Mouse (Mus musculus) right cerebral cortex, adult 2 months (tissue): ENCODE data around the gene Chrng.

Experiments
- DNase-seq, 2 experiments: peaks; one replicate each; pipeline ENCODE4 v3.0.0; 2021 to 2022; ENCODE audit warnings: low spot score in 2 of 2

The Chrng gene

DNA sequence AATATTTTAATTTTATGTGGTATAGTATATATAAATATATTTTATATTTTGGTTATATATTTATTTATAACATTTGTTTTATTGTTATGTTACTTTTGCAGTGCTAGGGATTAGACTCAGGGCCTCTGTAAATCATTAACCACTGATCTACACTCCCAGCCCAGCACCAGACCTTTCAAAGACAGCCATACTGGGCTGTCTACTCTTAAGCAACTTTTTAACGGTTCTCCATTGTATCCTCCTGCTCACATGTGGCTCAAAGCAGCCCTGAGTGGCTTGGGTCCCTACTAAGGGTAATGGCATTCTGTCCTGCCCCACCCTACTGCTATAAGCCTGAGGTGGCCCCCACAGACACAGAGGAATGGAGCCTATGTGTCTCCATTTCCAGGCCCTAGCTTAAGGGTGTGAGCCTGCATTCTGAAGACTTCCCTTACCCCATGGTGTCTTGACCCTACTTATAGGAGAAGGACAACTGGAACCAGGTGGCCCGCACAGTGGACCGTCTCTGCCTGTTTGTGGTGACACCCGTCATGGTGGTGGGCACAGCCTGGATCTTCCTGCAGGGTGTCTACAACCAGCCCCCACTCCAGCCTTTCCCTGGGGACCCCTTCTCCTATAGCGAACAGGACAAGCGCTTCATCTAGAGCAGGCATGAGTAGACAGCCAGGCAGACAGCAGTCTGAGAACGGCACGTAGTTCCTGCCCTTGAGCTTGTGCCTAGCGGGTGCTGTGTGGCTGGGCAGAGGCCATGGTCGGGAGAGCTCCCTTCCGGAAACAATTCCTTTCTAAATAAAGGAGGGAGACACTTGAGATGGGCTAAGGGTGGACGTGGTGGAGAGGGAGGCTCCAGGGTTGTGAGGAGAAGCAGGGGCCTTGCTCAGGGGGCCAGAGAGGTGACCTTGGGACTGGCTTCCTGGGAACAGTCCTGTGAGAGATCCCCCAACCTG, 6.1 kb upstream of the Chrng start:
- DNase-seq = no peak

DNA sequence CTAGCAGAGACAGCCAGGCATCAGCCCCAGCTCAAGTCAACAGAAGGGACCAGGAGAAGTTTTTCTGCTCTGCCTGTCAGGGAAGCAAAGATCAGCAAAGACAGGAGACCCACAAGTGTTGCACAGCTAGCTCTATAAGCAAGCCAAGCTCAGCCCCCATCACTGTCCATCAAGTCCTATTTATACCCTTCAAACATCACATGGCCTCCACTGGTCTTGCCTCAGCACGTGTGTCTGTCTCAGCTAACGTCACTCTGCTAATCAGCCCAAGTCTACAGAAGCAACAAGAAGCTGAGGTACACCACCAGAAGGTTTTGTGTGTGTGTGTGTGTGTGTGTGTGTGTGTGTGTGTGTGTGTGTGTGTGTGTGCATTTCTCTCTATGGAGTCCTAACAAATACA, 3.6 kb upstream of the Chrng start:
- DNase-seq = no peak

DNA sequence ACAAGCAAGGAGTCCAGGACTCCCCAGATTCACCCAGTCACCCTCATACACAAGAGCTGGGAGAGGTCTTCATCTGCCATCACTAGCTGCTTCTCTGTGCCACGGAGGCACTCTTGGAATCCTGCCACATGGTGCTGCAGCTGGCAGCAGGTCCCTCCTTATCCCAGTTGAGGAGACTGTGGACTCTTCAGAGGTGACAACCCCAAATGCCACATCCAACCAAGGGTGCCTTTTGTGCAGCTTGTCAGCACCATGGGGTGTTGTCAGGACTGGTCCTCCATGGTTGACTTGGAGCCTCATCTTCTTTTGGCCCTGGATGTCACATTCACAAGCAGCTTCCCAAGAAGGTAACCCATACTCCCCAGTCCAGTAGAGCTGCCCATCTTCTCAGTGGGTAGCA, 2.6 kb upstream of the Chrng start:
- no peak for DNase-seq

DNA sequence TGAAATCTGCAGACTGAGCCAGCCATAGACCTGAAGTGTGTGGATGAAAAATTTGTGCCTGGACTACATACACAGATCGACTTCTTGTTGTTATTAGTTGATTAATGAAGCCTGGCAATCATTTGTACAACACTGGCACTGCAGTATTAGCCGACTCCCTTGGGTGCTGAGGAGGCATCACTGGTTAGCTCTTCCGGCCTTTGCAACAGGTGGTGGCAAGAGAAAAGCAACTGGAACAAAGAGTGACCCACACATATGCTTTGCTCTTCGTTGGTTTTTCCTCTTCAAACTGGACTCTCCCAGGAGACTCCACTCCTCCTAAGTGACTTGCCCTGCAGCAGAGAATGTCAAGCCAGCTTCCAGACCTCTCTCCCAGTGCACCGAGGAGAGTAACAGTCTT, 678 bp upstream of the Chrng start:
- DNase-seq = no peak

DNA sequence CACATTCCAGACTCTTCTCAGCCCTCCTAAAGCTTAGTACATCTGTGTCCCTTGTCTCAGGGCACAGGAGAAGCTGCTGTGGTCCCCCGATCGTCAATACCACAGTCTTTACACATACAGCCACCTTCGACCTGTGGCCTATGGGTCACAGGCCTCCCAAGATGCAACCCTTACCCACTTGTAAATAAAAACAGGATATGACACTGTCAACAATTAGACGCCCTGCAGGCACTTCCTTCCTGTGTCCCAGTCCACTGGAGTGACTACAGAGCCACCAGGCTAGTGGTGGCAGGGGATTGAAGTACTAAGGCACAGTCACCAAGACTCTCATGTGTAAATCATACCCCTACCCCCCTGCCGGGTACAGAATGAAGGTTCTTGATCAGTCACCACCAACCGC, 581 bp downstream of the Chrng start:
- DNase-seq = no peak

DNA sequence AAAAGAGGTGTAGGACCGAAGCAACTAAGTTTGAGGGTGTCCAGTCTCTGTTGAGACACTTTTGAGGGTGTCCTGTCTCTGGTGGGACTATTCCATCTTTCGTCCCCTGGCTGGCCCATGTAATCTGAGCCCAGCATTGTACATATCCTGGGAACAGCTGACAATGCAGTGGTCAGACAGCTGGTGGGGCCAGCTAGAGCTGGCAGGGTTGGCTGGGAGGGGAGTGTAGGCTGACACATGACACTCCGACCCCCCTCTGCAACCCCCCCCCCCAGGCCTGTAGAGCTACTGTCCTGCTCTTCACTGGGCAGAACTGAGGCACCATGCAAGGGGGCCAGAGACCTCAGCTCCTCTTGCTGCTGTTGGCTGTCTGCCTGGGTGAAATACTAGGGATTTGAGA, 1.0 kb downstream of the Chrng start:
- no peak for DNase-seq

DNA sequence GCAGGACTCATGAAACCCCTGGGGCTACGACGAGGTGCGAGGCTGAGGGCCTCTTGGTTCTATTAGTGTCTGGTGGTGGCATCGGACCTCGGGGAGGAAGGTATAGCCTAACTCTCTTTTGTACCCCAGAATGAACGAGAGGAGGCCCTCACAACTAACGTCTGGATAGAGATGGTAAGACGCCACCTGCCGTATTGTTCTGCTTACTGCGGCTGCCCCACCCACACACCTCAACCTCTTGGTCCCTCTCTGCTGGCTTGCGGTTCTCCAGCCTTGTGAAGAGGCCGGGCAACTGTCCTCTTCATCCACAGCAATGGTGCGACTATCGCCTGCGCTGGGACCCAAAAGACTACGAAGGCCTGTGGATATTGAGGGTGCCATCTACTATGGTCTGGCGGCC, 1.9 kb downstream of the Chrng start:
- DNase-seq = no peak

DNA sequence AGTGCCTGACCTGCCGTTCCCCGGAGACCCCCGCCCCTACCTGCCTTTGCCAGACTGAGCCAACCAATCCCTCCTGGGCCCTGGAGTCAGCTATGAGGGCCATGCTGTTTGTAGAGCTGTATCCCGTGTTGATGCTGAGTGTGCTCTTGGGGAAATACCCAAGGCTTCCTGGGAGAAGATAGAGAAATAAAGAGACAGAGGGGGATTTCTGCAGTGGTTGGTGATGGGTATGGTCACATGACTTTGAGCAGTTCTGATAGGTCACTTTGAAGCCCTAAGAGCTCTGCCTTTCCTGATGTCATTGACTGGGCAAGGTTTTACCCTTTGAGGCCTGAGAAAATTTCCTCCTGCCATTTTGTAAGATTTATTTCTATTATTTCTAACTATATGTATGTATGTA, 7.0 kb downstream of the Chrng start:
- no peak for DNase-seq

DNA sequence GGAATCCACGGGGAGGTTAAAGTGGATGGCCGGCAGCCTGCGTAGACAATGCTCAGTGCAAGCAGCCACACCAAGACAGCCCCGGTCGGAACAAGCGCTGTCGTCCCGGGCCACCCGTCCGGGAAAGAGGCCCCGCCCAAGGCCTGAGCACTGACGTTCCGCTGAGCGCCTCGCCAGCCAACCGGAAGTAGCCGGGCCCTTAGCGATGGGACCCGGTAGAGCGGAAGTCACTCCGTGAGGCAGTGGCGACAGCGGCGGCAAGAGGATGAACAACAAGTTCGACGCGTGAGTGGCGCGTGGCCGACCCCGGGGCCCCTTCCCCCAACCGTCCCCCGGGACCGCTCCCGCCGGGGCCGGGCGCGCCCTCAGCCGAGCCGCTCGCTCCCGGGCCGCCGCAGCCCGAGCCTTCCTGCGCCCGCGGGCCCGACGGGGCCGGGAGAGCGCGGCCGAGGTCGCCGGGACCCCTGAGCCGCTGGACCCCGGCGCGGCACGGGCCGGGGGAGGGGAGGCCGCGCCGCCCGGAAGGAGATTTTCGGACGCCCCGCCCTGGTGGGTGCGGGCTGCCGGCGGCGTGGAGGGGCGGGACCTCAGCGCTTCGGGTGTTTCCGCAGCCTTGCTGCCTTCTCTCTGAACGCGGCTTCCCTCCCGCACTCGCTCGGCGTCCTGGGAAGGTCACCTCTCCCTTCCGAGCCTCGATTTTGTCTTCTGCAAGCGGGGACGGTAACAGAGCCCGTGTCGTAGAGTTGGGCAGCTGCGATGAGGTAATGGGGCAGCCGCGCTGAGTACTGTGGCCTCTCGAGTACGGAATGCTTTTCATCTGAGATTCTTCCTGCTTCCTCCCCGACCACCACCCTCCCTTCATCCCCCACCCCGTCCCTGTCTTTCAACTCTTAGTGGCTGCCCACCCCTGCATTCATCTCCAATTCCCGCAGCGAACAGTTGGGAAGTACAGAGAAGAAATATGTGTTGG, 9.6 kb downstream of the Chrng start, which contains the start of gene Eif4e2:
Eif4e2 (plus strand) TSS at position 180 of the 970 bp plus-strand sequence.
- peak; percentile 89 to 90 for DNase-seq

DNA sequence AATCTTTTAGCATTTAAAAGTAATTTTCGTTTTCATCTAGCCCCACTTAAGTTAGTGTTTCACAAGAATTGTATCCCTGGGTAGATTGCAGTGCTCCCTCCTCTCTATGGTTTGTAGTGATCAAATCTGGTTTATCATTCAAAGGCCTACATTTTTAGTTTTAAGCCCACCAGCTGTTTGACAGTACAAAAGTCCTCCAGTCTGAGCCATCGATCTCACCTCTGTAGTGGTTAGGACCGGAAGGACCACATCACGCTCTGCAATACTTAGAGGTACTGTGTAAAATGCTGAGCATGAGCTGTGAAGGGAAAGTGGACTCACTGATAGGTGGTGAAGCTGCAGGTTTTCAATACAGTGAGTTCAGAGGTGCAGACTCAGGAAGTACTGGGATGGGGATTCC, 10.3 kb downstream of the Chrng start:
- no peak for DNase-seq

DNA sequence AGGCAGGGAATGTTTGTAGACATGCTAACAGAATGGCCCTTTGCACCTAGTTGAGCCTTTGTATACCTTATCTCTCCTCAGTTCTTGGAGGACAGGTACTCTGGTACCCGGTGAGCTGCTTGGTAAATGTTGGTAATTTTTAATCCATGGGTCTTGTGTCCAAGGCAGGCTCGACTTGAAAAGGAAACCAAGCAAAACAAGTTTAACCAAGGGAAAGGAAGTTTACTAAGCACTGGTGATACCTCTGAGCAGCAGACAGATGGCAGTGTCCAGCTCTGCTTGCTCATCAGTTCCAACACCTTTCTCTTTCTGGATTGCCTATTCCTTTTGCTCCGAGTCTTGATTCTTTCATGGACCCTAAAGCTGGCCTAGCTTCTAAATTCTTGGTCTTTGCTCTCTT, 13.5 kb downstream of the Chrng start:
- DNase-seq = peak in 1 of 2 experiments; percentile 6

DNA sequence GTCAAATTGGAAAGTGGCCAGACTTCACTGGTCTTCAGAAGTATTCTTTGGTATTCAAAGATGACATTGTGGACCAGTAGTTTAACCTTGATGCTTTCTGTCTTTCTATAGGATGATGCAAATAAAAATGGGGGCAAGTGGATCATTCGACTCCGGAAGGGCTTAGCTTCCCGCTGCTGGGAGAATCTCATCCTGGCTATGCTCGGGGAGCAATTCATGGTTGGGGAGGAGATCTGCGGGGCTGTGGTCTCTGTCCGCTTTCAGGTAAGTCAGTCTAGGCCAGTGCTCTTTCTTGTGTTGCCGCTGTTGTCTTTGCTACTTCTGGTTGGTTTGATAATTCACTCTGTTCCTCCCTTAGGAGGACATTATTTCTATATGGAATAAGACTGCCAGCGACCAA, 21.3 kb downstream of the Chrng start:
- DNase-seq = no peak

DNA sequence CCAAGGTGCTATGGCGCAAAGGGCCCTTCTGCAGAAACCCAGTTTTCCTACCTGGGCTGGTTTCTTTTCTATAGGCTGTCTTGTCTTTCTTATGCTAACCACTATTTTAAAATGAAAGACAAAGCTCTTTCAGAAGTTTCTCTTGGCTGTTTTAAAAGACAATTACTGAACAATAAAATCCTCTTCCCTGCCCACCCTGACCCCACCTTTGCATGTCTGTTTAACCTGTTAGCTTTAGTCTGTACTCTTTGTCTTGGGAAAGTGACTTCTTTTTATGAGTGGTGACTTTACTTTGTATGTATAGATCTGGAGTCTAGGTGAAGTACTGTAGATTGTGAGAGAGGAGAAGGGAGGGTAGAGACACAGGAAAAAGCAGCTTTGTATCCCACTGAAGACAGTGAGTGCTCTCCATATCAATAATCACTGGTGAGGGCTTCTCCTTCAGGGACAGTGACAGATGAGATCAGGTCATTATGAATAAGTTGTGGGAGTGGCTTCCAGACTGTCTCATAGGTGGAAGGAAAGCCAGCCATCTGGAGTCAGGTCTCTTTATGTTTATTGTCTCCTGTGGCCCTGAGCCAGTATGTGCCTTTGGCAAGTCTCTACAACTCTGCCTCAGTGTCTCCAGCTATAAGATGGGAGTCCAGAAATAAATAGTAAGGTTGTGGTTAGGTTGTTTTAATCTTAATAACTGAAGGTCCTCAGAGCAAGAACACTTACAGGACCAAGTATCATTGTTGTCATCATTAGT, 22.1 kb downstream of the Chrng start:
- no peak for DNase-seq

DNA sequence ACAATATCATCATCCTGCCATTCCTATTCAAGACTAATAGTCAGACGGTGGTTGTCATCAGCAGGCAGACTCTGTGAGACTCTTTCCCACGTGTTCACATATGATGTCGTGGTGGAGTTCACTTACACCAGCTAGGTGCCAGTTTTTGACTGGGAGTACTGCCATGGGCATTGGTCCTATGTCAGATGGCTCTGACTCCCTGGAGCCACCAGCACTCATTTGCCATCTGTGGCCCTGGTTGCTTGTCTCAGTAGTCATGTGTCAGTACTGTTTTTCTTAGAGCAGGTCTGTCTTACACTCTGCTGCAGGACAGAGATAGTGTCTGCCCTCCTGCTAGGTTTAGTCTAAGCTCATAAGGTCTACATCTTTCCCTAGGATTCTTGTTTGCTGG, 22.7 kb downstream of the Chrng start:
- DNase-seq = no peak

DNA sequence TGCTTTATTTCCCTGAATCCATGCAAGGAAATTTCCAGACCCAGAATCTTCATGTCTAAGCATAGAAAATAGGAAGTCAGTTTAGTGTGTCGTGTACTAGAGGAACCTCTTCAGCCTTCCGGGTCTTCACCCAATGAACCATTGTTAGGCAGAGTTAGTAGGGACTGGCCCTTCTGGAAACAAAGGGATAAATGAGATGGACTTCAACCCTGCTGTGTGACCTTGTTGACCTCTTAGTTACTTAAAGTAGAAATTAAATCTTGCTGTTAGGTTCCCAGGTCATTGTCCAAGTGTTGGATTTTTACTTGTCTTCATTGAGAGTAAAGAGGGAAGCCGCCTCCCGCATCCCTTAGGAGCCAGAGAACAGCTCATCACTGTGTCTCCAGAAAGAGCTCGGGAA, 26.1 kb downstream of the Chrng start:
- no peak for DNase-seq

DNA sequence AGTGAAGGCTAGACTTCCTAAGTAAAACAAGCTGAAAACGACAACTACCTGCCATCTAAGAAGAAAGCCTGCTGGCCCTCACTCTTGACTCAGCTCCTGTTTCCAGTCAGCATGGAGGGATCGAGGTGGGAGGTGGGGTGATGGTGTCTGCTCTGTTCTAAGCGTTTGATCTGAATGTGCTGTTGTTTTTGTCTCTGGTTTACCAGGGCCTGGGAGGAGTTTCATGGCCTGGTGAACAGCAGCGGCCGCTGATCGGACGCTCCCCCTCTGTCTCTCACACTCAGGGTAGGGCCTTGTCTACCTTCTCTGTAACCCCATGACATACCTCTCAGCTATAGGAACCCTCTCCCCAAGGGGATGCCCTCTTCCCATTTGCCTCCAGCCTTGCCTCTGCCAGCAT, 27.7 kb downstream of the Chrng start:
- no peak for DNase-seq

DNA sequence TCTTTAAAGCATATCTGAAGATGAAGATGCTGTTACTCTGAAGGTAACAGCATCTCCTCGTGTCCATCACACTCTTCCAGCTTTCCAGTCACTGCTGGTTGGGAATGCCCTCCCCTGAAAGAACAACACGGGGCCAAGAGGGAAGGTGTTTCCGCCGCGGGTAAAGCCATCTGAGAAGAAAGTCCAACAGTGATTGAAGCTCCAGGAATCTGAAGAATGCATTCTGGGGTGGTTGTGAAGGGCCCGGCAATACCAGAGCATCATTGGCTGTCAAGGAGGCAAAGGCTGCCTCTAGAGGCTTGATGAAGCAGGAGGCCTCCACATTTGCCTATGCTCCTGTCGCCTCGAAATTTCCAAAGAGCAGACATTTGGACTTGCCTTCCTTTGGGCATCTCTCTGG, 34.6 kb downstream of the Chrng start:
- no peak for DNase-seq

DNA sequence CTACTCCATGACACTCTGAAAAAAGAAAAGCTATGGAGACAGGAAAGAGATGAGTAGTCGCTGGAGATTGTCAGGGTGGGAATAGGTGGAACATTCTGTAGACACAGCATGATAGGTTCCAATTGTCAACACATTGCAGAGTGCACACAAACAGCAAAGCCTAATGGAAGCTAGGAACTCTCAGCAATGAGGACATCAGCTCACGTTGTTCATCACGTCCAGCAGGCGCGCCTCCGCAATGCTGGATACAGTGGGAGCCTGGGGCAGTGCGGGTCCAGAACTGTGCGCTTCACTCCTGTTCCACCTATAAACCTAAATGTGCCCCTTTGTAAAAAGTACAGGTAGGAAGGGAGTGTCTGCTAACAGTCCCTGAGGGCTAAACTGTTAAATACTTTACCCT, 38.6 kb downstream of the Chrng start:
- no peak for DNase-seq

DNA sequence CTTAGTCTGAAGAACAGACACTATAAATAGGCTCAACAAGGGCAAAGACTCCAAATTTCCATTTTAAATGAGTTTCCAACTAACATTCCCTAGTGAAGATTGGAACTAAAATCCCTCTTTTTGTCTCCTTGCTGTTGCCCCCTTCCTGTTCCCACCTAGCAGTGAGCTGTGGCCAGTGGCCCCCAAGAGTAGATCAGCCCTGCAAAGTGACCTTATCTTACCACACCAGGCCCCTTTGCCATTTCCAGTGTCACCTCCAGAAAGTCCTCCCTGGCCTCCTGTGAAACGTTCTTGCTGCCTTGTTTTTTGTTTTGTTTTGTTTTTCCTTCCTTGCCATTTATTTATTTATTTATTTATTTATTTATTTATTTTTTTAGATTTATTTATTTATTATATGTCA, 41.0 kb downstream of the Chrng start:
- DNase-seq = no peak

DNA sequence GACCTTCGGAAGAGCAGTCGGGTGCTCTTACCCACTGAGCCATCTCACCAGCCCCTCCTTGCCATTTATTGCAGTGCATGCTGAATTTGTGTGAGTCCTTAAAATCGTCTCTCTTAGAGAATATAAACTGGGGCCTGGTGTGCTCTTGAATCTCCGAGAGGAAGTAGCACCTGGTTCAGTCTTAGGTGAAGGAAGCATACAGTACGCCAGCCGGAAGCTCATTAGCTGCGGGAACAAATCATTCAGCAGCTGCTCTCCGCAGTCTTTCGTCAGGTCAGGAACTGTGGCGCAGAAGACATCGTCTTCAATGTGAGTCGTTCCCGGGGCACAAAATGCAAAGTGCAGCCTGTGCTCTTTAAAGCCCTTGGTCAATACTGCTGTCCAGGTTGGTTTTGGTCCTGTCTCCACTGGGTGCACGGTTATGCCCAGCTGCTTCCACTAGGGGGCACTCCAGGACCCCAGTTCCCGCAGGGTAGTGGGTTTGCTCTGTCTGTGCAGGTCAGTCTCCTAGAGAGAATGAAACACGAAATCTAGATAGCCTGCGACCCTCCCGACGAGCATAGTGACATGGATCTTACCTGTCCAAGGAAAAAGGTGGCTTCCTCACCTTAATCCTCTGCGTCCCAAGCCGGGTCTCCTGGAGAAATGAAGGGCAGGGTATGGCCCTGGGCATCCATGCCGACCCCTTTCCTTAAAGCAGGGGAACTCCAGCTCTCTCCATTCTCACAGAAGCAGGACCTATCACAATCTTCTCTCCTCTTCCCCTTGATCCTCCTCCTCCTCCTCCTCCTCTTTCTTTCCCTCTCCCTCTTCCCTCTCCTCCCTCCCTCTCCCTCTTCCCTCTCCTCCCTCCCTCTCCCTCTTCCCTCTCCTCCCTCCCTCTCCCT, 41.7 kb downstream of the Chrng start:
- peak; percentile 79 to 87 for DNase-seq
